Mouse (Mus musculus): ENCODE measurements around the gene Mal. TPM values are rescaled to one million over a fixed set of nuclear protein-coding genes. Genes with fewer than 3 reads are reported as not detected.

Gene Mal
- polyA plus RNA-seq, 1 experiment: 0.05 TPM

DNA sequence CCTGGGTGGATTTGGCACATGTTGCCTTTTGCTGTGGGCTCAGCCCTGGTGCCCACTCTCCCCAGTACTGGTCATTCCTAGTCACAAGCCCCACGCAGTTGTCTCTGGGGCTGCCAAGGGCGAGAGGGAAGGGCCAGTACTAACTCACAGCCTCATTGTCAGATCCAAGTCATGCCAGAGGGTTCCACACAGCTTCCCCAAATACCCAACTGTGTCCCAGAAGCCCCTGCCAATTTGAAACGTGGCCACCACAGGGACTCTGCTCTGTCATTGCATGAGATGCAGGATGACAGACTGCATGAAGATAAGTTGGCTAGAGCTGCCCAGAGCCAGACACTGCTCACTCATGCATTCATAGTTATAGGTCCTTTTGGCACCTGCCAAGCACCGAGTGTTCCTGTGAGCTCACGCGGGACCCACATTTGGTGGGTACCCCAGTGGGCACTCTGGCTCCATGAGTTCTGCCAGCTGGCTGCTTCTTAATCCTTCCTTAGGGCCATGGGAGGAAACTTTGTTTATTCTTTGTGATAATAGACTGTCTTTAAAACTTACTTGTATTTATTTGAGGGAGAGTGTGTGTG is 28.4 kb downstream of the Mal start:
- no peak overlapping the region for H3ac ChIP-seq (ENCODE audit: control insufficient read depth, insufficient read length)
- no peak for TF ChIP-seq MAX (IDR thresholded peaks at IDR 0.05; ENCODE audit: low read depth)
- no peak for TF ChIP-seq TCF3 (IDR thresholded peaks at IDR 0.05; ENCODE audit: insufficient read length, low read depth)
- no peak for TF ChIP-seq SRF (IDR thresholded peaks at IDR 0.05; ENCODE audit: control insufficient read depth, insufficient read length, low read depth)
- TF ChIP-seq POLR2AphosphoS2 (IDR thresholded peaks at IDR 0.05; ENCODE audit: insufficient read length, low read depth): no peak
- no peak overlapping the region for H3K4me3 ChIP-seq
- H3K27me3 ChIP-seq (ENCODE audit: control insufficient read depth, insufficient read depth, insufficient read length): peaks cover 8% of the 10 kb centered on the region
- no peaks in the 10 kb centered on the region for H3K79me2 ChIP-seq (ENCODE audit: control insufficient read depth, insufficient read depth)
- no peak overlapping the region for H3K4me2 ChIP-seq (ENCODE audit: low read depth)
- H3K36me3 ChIP-seq (ENCODE audit: control insufficient read depth, insufficient read depth): no peaks in the 10 kb centered on the region

DNA sequence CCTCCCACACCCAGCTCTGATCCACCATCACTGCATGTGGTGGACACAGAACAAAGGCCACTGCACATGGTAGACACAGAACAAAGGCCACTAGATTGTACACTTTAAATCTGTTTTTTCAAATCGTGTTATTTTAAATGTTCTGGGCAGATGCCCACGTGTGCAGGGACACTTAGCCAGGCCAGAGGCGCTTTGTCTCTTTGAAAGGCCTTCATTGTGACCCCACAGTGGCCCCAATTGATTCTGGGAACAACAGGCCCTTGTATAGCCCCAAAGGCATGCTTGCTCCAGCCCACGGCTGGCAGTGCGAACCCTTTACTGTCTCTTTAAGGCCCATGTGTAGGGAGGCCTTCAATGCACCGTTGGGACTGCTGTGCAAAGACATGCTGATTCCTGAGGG is 29.1 kb downstream of the Mal start:
- H3K79me2 ChIP-seq (ENCODE audit: control insufficient read depth, insufficient read depth): no peaks in the 10 kb centered on the region

DNA sequence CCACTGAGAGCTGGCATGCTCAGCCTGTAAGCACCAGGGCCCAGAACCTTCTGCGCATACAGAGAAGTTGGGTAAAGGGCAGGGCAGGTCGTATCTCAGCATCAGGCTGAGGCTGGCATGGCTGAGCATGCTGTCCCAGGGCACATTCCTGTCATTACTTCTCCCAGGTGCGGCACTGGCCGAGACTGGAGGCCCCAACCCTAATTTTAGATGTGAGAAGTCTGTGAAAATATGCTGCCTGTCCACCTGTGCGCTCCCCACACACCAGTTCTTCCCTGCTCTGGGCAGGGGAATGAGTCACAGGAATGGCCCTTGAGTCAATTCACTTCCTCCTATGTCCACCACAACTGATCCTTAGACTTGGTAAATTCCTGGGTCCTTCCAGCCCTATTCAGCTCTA is 30.8 kb downstream of the Mal start:
- Histone ChIP-seq H3K79me2 (ENCODE audit: control insufficient read depth, insufficient read depth) (no peaks in the 10 kb centered on the region), H3K4me2 (ENCODE audit: low read depth) (no peak overlapping the region), H3K27me3 (ENCODE audit: control insufficient read depth, insufficient read depth, insufficient read length) (peaks cover 6% of the 10 kb centered on the region), H3K36me3 (ENCODE audit: control insufficient read depth, insufficient read depth) (no peaks in the 10 kb centered on the region), H3K4me3 (no peak overlapping the region), H3ac (ENCODE audit: control insufficient read depth, insufficient read length) (no peak overlapping the region)
- TF ChIP-seq REST (IDR thresholded peaks at IDR 0.05; ENCODE audit: insufficient read depth, insufficient read length): no peak
- TF ChIP-seq POLR2AphosphoS2 (IDR thresholded peaks at IDR 0.05; ENCODE audit: insufficient read length, low read depth): no peak
- TF ChIP-seq POLR2A (IDR thresholded peaks at IDR 0.05; ENCODE audit: insufficient read length, low read depth): no peak
- no peak for TF ChIP-seq E2F4 (IDR thresholded peaks at IDR 0.05; ENCODE audit: insufficient read depth)
- no peak for TF ChIP-seq MYOD1 (IDR thresholded peaks at IDR 0.05; ENCODE audit: control insufficient read depth in 1 of 3, insufficient read length in 2 of 3, low read depth in 2 of 3)
- TF ChIP-seq USF1 (IDR thresholded peaks at IDR 0.05; ENCODE audit: low read depth): no peak
- TF ChIP-seq MYOG (IDR thresholded peaks at IDR 0.05; ENCODE audit: control insufficient read depth in 1 of 3, insufficient read depth in 1 of 3, insufficient read length in 2 of 3, low read depth in 2 of 3): no peak
- no peak for TF ChIP-seq TCF12 (IDR thresholded peaks at IDR 0.05; ENCODE audit: insufficient read depth, poor library complexity, severe bottlenecking)
- no peak for TF ChIP-seq TCF3 (IDR thresholded peaks at IDR 0.05; ENCODE audit: insufficient read length, low read depth)
- no peak for TF ChIP-seq SRF (IDR thresholded peaks at IDR 0.05; ENCODE audit: control insufficient read depth, insufficient read length, low read depth)
- TF ChIP-seq MAX (IDR thresholded peaks at IDR 0.05; ENCODE audit: low read depth): no peak
- TF ChIP-seq CEBPB (IDR thresholded peaks at IDR 0.05; ENCODE audit: insufficient read depth, poor library complexity, severe bottlenecking): no peak

More for the DNA sequence above, 29.1 kb downstream of the Mal start:
- Histone ChIP-seq H3K4me2 (ENCODE audit: low read depth) (no peak overlapping the region), H3K27me3 (ENCODE audit: control insufficient read depth, insufficient read depth, insufficient read length) (peaks cover 4% of the 10 kb centered on the region), H3K36me3 (ENCODE audit: control insufficient read depth, insufficient read depth) (no peaks in the 10 kb centered on the region), H3K4me3 (no peak overlapping the region), H3ac (ENCODE audit: control insufficient read depth, insufficient read length) (no peak overlapping the region)
- TF ChIP-seq USF1 (IDR thresholded peaks at IDR 0.05; ENCODE audit: low read depth): no peak
- TF ChIP-seq E2F4 (IDR thresholded peaks at IDR 0.05; ENCODE audit: insufficient read depth): no peak
- TF ChIP-seq MYOD1 (IDR thresholded peaks at IDR 0.05; ENCODE audit: control insufficient read depth in 1 of 3, insufficient read length in 2 of 3, low read depth in 2 of 3): no peak
- no peak for TF ChIP-seq REST (IDR thresholded peaks at IDR 0.05; ENCODE audit: insufficient read depth, insufficient read length)

DNA sequence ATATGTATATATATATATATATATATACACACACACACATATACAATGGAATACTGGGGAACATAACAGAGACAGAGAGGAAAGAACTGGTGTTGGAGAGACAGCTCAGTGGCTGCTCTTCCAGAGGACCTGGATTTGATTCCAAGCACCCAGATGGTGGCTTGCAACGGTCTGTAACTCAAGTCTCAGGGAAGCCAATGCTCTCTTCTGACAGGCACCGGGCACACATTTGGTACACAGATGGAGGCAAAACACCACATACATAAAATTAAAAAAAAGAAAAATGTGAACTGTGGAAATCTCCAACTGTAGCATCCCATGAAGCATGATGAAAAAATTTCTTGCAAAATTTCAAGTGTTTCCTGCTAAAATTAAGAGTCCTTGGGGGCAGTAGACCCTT is 31.7 kb downstream of the Mal start:
- Histone ChIP-seq H3K4me2 (ENCODE audit: low read depth) (no peak overlapping the region), H3K36me3 (ENCODE audit: control insufficient read depth, insufficient read depth) (no peaks in the 10 kb centered on the region), H3K79me2 (ENCODE audit: control insufficient read depth, insufficient read depth) (no peaks in the 10 kb centered on the region), H3K27me3 (ENCODE audit: control insufficient read depth, insufficient read depth, insufficient read length) (peaks cover 6% of the 10 kb centered on the region), H3K4me3 (no peak overlapping the region), H3ac (ENCODE audit: control insufficient read depth, insufficient read length) (no peak overlapping the region)
- TF ChIP-seq USF1 (IDR thresholded peaks at IDR 0.05; ENCODE audit: low read depth) (no peak), MAX (IDR thresholded peaks at IDR 0.05; ENCODE audit: low read depth) (no peak)

DNA sequence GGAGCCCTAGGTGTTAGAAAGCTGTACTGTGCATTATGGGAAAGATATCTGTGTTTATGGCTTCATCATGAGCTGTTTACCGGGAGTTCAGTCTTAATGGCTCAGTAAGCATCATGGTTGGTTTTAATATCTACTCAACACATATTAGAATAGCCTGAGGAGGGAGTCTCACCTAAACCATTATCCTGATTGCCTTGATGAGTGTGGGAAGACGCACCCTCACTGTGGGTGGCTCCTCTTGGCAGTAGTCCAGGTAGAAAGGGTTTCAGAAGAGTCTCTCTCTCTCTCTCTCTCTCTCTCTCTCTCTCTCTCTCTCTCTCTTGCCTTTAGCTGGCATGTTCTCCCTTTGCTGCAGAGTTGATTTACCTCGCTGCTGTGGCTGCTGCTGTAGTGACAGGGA is 34.4 kb downstream of the Mal start:
- Histone ChIP-seq H3ac (ENCODE audit: control insufficient read depth, insufficient read length) (no peak overlapping the region), H3K4me2 (ENCODE audit: low read depth) (no peak overlapping the region), H3K27me3 (ENCODE audit: control insufficient read depth, insufficient read depth, insufficient read length) (peaks cover 6% of the 10 kb centered on the region), H3K36me3 (ENCODE audit: control insufficient read depth, insufficient read depth) (no peaks in the 10 kb centered on the region), H3K79me2 (ENCODE audit: control insufficient read depth, insufficient read depth) (no peaks in the 10 kb centered on the region), H3K4me3 (no peak overlapping the region)
- TF ChIP-seq POLR2A (IDR thresholded peaks at IDR 0.05; ENCODE audit: insufficient read length, low read depth) (no peak), CEBPB (IDR thresholded peaks at IDR 0.05; ENCODE audit: insufficient read depth, poor library complexity, severe bottlenecking) (no peak), MYOG (IDR thresholded peaks at IDR 0.05; ENCODE audit: control insufficient read depth in 1 of 3, insufficient read depth in 1 of 3, insufficient read length in 2 of 3, low read depth in 2 of 3) (no peak), TCF3 (IDR thresholded peaks at IDR 0.05; ENCODE audit: insufficient read length, low read depth) (no peak), USF1 (IDR thresholded peaks at IDR 0.05; ENCODE audit: low read depth) (no peak), E2F4 (IDR thresholded peaks at IDR 0.05; ENCODE audit: insufficient read depth) (no peak), MAX (IDR thresholded peaks at IDR 0.05; ENCODE audit: low read depth) (no peak), TCF12 (IDR thresholded peaks at IDR 0.05; ENCODE audit: insufficient read depth, poor library complexity, severe bottlenecking) (no peak), POLR2AphosphoS2 (IDR thresholded peaks at IDR 0.05; ENCODE audit: insufficient read length, low read depth) (no peak), MYOD1 (IDR thresholded peaks at IDR 0.05; ENCODE audit: control insufficient read depth in 1 of 3, insufficient read length in 2 of 3, low read depth in 2 of 3) (no peak), SRF (IDR thresholded peaks at IDR 0.05; ENCODE audit: control insufficient read depth, insufficient read length, low read depth) (no peak), REST (IDR thresholded peaks at IDR 0.05; ENCODE audit: insufficient read depth, insufficient read length) (no peak)
